Mouse (Mus musculus): ENCODE measurements around the gene B4galnt1.
A peak's percentile ranks its signal among the peaks of the same experiment; 100 is the strongest.
"Not testable (repeated sequence)": the region's sequence is repeated elsewhere in the genome, so short reads cannot be mapped to it uniquely, and the experiment has no call there.

B4galnt1 gene

GRCm38 (mm10) chr10:127164631-127165353, at the start of gene B4galnt1:
TSS of gene B4galnt1 (plus strand) at chr10:127165225.
- DNase-seq (ENCODE audit: low spot score) = no peak

- no peak for DNase-seq (ENCODE audit: low spot score)
Measured at GRCm38 (mm10) chr10:127118470-127118869, 46.6 kb upstream of the B4galnt1 start.

GRCm38 (mm10) chr10:127119229-127119628, 45.8 kb upstream of the B4galnt1 start:
- DNase-seq (ENCODE audit: low spot score) = no peak

GRCm38 (mm10) chr10:127120301-127121065, 44.5 kb upstream of the B4galnt1 start:
- no peak for DNase-seq (ENCODE audit: low spot score)

- DNase-seq (ENCODE audit: low spot score) = peak; percentile 94
Measured at GRCm38 (mm10) chr10:127121066-127121477, 44.0 kb upstream of the B4galnt1 start, which contains the start of gene Os9. TSS of gene Os9 (minus strand) at chr10:127121131.

GRCm38 (mm10) chr10:127122018-127122417, 43.0 kb upstream of the B4galnt1 start:
- no peak for DNase-seq (ENCODE audit: low spot score)

GRCm38 (mm10) chr10:127122784-127123435, 42.1 kb upstream of the B4galnt1 start:
- no peak for DNase-seq (ENCODE audit: low spot score)

- DNase-seq (ENCODE audit: low spot score) = peak; percentile 39
Measured at GRCm38 (mm10) chr10:127123436-127123805, 41.6 kb upstream of the B4galnt1 start.

GRCm38 (mm10) chr10:127125210-127126001, 39.6 kb upstream of the B4galnt1 start:
- no peak for DNase-seq (ENCODE audit: low spot score)

- no peak for DNase-seq (ENCODE audit: low spot score)
Measured at GRCm38 (mm10) chr10:127126579-127126978, 38.4 kb upstream of the B4galnt1 start.

GRCm38 (mm10) chr10:127127711-127128279, 37.2 kb upstream of the B4galnt1 start:
- DNase-seq (ENCODE audit: low spot score) = peak; percentile 40

- DNase-seq (ENCODE audit: low spot score) = peak; percentile 43
Measured at GRCm38 (mm10) chr10:127129431-127129830, 35.6 kb upstream of the B4galnt1 start.

- DNase-seq (ENCODE audit: low spot score) = no peak
Measured at GRCm38 (mm10) chr10:127132469-127132868, 32.6 kb upstream of the B4galnt1 start.

- not testable (repeated sequence) for DNase-seq (ENCODE audit: low spot score)
Measured at GRCm38 (mm10) chr10:127134394-127135035, 30.5 kb upstream of the B4galnt1 start.

GRCm38 (mm10) chr10:127135118-127135836, 29.7 kb upstream of the B4galnt1 start:
- DNase-seq (ENCODE audit: low spot score) = no peak

- no peak for DNase-seq (ENCODE audit: low spot score)
Measured at GRCm38 (mm10) chr10:127136510-127136909, 28.5 kb upstream of the B4galnt1 start.

- no peak for DNase-seq (ENCODE audit: low spot score)
Measured at GRCm38 (mm10) chr10:127137896-127138295, 27.1 kb upstream of the B4galnt1 start.

- no peak for DNase-seq (ENCODE audit: low spot score)
Measured at GRCm38 (mm10) chr10:127138328-127139141, 26.5 kb upstream of the B4galnt1 start.

- no peak for DNase-seq (ENCODE audit: low spot score)
Measured at GRCm38 (mm10) chr10:127140971-127141370, 24.1 kb upstream of the B4galnt1 start.
